Mouse (Mus musculus): Measurements from ENCODE around the gene Pex7.

Gene Pex7

DNA sequence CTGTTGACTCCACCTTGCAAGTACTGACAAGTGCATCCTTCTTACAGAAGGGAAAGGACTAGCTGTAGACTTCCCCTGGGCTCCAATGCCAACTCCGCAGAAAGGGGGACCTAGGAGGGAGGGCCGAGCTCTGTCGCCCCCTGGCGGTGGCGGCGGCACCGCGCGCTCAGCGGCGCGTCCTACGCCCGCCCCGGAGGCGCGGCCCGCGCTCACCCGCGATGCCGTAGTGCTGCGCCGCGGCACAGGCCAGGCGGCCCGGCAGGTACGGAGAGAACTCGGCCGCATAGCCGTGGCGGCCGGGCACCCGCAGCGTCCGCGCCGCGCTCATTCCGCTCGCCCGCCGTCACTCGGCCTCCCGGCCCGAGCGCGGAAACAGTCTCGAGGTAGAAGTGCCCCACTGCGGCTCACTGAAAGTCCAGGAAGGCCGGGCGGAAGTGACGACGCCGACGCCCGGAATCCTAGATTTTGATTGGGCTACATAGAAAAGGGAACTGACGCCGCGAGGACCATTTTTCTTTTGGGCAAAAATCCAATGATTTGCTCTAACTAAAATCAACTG lies at the start of gene Pex7:
TSS of gene Pex7 (minus strand) at position 444 of the 559 bp plus-strand sequence.
- in situ Hi-C loops (cut with MseI, MboI) = no loop called here

DNA sequence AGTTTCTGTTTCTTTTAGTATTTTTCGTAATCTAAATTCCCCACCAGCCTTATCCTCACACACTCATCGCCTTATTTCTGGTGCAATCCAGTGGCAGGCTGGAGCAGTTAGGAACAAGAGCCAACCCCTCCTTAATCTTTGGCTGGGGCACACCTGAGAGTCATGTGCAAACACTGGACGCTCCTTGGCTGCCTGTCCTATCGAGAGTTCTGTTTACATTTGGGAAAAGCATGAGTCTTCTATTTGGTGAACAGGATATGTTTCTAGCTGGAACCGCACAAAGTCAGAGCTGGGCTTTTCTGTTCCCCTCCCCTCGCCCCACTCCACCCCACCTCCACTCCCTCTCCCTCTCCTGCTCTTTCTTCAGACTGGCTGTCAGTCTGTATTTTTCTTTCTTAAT lies 49.3 kb upstream of the Pex7 start:
- in situ Hi-C loops (cut with MseI, MboI) = no loop called here

DNA sequence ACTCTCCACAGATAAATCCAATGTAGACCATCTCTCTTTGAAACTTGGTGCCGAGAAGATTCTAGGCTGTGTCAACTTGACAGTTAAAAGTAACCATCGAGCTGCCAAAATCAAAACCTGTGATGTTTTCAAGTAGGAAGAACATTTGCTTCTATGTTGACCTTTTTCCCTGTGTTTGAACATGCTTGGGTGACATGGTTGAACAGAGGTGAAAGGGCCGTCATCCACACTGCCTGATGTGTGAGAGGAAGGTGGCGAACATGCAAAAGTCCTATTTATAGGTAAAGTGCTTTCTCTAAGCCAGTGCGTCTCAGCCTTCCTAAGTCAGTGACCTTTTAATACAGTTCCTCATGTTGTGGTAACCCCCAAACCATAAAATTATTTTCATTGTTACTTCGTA lies 48.3 kb upstream of the Pex7 start:
- in situ Hi-C loops (cut with MseI, MboI) = no loop called here

DNA sequence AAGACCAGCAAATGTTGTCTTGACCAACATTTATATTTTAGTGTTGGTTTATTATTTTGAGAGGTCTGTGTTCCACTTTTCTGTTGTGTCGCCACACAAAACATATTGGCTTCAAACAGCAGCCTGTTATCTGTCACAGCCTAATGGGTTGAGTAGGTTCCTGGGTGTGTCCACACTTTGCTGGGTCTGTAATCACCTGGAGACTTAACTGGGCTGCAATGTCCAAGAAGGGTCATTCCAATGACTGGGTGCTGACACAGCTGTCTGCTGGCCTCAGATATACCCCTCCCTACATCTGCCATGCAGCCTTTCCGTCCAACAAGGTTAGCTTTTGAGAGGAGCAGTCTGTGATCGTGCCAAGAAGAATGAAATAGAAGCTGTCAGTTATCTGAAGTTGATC lies 47.1 kb upstream of the Pex7 start:
- in situ Hi-C loops (cut with MseI, MboI) = no loop called here

DNA sequence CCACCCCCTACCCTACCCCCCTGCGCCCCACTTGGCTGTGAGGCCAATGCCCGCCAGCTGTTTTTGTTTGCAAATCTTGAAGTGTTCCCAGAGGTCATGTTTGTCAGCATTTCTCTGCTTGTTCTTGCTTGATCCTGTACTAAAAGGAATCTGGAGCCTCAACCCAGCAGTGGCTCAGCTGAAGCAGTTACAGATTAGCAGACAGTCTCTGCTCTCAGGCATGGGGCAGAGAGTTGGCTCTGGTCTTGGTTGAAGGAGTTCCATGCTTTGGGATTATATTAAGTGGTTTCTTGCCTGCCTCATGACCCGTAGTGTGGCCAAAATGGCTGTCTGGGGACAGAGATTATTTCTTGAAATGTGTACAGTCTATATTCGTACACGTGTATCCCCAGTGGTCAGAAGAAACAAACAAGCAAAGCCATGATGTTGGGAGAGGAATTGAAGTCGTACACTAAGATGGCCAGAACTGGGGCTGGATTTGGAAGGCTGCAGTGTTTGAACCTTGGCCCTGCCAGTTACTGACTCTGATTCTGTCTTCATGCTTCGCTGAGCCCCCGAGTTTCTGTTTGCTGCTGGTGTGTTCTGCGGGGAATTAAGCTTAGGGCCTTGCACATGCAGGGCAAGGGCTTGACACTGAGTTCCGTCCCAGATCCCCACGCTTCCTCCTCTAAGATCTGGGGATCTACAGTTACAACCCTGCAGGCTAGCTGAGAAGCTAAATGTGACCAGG lies 45.7 kb upstream of the Pex7 start:
- in situ Hi-C loops (cut with MseI, MboI) = no loop called here

DNA sequence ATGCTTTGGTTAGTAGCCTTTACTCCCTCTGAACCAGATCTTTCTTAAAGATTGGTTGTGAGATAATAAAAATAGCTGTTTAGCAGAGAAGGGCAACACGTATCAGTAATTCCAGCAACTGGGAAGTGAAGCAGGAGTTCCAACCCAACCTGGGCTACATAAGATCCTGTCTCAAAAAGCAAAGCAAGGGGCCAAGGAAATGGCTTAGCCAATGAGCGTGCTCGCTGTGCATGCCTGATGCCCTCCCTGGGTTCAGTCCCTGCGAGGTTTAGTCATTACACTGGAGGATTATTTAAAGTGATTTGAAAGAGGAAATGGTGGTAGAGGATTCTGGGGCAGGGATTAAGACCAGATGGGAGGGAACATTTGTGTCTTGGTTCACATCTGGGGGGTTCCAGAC lies 41.6 kb upstream of the Pex7 start:
- in situ Hi-C loops (cut with MseI, MboI) = loop anchor here in 1 of 2 experiments (25.0 kb wide), 1 partner anchor 113 kb away; no protein-coding TSS in a partner anchor

DNA sequence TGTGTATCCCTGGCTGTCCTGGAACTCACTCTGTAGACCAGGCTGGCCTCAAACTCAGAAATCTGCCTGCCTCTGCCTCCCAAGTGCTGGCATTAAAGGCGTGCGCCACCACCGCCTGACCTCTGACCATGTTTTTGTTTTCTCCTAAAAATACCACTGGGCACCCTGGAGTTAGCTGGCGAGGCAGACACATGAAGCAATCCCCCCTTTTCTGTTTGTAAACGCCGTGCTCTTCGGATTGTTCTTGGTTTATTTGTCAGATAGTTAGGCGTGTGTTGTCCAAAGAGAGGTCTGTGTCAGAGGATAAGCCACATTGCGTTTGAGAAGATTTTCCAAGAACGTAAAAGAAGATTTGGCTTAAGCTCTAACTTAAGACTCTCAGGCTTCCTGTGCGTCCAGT lies 40.9 kb upstream of the Pex7 start:
- in situ Hi-C loops (cut with MseI, MboI) = loop anchor here in 1 of 2 experiments (25.0 kb wide), 1 partner anchor 114 kb away; no protein-coding TSS in a partner anchor

DNA sequence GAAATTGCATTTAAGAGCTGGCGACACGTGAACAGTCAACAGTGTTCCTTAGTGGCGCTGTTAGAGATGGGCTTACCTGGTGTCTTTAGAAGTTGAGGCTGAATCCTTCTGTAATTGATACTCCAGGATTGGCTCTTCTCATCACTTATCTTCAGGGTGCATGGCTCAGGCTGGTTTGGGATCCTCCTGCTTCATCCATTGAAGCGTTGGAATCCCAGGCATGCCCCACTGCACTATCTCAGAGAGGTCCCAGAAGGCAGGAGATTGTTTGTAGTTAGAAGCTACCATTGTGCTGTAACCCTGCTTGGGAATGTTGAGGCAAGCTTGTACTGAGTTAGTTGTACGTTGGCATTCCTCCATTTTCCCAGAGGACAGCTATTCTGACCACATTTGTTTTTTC lies 40.4 kb upstream of the Pex7 start:
- in situ Hi-C loops (cut with MseI, MboI) = loop anchor here in 1 of 2 experiments (25.0 kb wide), 1 partner anchor 114 kb away; no protein-coding TSS in a partner anchor

DNA sequence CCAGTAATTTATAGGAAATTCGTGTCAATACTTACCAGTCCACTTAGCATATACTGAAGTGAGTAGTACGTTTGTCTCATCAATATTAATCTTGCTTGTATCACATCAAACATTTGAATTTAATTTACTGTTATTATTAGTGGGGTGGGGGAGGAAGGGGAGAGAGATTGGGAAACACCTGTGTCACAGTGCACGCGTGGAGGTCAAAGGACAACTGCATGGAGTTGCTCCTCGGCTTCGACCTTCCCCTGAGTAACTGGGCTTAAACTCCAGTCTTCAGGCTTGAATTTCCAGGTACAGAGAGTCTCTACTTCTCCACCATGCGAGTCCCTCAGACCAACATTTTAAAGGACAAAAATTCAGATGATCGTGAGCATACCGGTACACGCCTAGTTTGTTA lies 40.0 kb upstream of the Pex7 start:
- in situ Hi-C loops (cut with MseI, MboI) = loop anchor here in 1 of 2 experiments (25.0 kb wide), 1 partner anchor 115 kb away; no protein-coding TSS in a partner anchor

DNA sequence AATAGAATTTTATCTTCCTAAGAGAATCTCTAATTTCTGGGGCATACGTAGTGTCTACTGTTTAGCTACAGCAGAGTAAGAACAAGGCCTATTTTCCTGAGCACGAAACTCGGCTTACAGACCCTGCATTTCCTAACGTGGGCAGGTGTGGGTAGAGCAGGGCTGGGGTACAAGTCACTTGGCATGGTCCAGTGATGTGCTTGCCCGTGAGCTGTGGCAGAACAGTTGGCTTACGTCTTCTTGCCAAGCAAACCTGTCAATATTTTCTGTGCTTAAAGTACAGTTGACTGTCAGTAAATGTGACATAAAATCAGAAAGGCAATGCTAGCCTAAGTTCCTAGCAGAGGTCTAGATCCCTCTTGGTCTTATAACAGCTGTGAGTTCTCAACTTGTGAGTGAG lies 39.2 kb upstream of the Pex7 start:
- in situ Hi-C loops (cut with MseI, MboI) = loop anchor here in 1 of 2 experiments (25.0 kb wide), 1 partner anchor 116 kb away; no protein-coding TSS in a partner anchor

DNA sequence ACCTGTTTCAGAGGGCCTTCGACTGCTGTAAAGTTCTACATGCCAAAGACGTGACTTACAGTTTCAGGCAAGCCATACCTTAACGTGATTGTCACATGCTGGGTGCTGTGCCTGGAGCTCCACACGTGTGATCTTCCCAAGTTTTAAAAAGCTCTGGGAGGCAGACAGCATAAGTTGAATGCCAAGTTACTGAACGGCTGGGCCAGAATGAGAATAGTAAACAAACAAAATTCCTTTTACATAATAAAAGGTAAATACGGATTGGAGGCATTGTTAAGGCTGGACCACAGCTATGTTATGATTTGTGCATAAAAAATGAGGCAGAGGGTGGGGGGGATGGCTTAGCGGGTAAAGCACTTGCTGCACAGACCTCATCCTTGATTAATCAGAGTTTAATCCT lies 38.2 kb upstream of the Pex7 start:
- in situ Hi-C loops (cut with MseI, MboI) = loop anchor here in 1 of 2 experiments (25.0 kb wide), 1 partner anchor 117 kb away; no protein-coding TSS in a partner anchor

DNA sequence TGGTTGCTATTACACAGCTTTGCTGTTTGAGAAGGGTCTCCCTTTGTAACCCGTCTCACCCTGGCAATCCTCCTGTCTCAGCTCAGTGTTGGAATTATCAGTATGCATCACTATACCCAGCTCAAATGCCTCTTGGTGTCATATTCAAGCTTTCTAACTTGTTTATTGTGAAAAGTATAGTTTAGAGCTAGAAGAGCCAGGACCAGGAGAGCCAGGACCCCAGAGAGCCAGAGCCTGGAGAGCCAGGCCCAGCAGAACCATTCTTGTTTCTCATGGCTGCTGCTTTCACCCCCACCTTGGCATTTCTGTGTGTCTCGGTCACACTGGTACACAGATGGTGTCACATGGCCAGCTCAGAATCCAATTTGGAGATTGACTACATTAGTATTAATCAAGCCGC lies 35.1 kb upstream of the Pex7 start:
- in situ Hi-C loops (cut with MseI, MboI) = loop anchor here in 1 of 2 experiments (25.0 kb wide), 1 partner anchor 120 kb away; no protein-coding TSS in a partner anchor

DNA sequence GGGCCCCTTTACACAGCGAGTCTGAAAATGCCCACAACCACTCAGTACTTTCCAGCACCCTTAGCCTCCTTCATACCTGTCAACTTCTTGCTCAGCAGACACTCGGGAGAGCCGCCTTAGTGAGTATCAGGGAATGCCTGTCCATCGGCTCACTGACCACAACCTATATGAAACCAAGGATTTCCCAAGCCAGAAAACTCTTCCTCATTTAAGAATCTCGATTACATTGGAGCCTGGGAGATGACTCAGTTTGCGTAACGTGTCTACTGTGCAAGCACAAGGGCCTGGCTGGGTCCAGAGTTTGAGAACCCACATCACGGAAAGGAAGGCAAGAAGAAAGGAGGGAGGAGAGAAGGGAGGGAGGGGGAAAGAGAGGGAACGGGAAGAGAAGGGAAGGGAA lies 34.4 kb upstream of the Pex7 start:
- in situ Hi-C loops (cut with MseI, MboI) = loop anchor here in 1 of 2 experiments (25.0 kb wide), 1 partner anchor 120 kb away; no protein-coding TSS in a partner anchor

DNA sequence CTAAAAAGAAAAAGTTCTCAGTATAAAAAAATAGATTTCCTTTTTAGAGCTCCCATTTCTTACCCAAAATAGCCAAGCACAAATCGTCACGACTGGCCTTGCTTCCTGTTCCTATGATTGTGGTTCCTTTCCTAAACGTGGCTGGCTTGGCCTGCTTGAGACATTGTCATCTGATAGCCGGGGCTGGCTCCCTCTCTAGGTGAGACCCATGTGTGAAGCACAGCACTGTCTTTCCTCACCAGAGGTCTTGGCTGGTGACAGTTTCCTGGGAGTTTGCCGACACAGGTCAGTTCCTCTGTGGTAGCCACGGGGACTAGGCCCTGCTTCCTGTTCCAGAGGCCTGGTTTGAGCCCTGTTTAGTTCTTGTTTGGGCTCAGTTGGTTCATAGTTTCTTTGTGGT lies 33.6 kb upstream of the Pex7 start:
- in situ Hi-C loops (cut with MseI, MboI) = loop anchor here in 1 of 2 experiments (25.0 kb wide), 1 partner anchor 121 kb away; no protein-coding TSS in a partner anchor

DNA sequence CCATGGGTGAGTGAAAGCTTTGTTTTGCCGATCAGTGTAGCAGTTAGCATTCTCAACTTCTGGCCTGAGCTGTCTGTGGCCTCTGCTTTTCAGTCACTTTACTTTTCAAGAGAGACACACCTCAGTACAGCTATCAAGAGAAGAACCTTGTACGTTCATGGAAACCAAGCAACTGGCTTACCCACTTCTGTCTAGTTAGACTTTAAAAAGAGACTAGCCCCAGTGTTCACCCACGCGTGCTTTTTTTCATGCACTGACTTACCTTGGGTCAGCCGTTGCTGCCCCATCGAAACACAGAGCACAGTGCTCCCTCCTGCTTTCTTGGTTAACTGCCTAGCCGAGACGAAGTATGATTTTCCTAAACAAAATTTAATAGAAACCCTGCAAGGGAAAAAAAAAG lies 33.1 kb upstream of the Pex7 start:
- in situ Hi-C loops (cut with MseI, MboI) = loop anchor here in 1 of 2 experiments (25.0 kb wide), 1 partner anchor 122 kb away; no protein-coding TSS in a partner anchor

DNA sequence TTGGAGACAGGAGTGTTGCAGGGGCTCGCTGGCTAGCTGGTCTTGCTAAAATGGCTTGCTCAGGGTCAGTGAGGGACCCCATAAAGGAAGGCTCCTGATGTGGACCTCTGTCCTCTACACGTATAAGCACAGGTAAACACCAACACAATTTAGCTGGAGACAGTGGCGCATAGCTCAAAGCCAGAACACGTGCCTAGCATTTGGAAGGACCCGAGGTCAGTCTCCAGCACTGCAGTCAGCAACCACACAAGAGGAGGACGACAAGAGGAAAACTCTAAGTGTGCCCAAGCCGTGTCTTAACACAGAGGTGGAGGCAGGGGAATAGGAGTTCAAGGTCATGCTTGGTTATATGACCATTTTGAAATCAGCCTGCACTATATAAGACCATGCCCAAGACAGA lies 32.6 kb upstream of the Pex7 start:
- in situ Hi-C loops (cut with MseI, MboI) = loop anchor here in 1 of 2 experiments (25.0 kb wide), 1 partner anchor 122 kb away; no protein-coding TSS in a partner anchor

DNA sequence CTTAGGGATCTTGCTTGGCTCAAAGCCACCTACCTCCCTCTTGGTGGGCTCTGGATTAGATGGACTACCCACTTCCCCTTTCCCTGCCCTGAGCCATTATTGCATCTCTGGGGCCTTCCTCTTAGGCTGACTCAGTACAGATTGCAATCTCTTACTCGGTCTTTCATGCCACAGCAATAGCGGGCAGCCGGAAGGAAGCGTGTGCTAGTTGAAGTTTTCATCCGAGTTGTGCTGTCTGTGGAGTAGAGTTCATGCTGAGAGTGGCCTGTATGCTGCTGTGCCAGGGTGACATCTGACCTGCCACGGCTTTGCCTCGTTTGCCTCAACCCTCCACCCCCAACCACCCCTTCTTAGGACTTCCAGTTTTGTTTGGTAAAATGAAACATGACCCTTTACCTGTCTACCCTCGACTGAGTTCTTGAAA lies 31.8 kb upstream of the Pex7 start:
- in situ Hi-C loops (cut with MseI, MboI) = loop anchor here (10.0 to 25.0 kb wide), 2 partner anchors 123 to 136 kb away; no protein-coding TSS in a partner anchor

DNA sequence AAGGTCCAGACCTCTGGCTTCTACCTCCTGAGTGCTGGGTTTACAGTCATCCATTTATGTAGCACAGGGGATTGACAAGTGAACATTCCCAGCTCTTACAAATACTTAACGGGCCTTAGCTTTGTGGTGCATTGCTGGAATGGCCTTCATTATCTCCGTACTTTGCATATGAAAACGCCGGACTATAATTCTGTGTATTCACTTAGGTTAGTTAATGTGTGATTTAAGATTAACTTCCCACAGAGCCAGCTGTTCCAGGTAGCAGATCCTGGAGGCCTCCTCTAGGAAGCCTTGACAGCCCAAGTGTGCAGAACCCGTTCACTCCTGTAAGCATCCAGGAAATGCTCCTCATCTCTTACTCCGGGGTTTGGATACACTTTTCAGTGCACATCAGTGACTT lies 31.2 kb upstream of the Pex7 start:
- in situ Hi-C loops (cut with MseI, MboI) = loop anchor here (10.0 to 25.0 kb wide), 2 partner anchors 124 to 136 kb away; no protein-coding TSS in a partner anchor

DNA sequence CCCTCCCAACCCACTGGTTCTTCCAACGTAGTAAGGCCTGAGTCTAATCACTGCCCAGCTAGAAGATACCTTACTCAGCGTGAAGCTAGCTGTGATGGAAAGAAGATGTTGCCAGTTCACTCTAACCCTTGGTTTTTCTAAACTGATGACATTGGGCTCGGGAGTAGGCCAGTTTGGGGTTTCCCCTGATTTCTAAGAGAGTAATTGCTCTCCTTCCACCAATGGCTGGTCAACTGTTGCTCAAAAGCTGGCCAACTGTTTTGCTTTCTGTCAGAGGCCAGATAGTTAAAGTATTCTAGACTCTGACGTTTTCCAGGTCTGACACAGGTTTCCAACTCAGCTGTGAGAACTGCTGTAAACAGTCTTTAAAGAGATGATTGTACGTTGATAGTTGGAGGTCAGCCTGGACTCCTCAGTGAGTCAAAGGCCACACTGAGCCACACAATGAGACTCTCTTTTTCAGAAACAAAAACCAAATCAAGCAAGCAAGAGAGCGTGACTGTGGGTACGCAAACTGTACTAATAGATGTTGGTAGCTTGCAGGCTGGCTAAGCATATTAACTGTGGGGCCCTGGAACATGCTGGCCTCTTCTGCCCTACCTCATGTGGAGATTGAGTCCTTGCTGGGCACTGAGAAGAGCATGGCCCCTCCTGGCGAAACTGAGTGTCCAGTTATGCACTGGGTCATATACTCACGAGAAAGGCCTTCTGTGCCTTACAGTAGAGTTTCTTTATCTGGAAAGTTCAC lies 29.6 kb upstream of the Pex7 start:
- in situ Hi-C loops (cut with MseI, MboI) = loop anchor here (10.0 to 25.0 kb wide), 2 partner anchors 125 to 138 kb away; no protein-coding TSS in a partner anchor

DNA sequence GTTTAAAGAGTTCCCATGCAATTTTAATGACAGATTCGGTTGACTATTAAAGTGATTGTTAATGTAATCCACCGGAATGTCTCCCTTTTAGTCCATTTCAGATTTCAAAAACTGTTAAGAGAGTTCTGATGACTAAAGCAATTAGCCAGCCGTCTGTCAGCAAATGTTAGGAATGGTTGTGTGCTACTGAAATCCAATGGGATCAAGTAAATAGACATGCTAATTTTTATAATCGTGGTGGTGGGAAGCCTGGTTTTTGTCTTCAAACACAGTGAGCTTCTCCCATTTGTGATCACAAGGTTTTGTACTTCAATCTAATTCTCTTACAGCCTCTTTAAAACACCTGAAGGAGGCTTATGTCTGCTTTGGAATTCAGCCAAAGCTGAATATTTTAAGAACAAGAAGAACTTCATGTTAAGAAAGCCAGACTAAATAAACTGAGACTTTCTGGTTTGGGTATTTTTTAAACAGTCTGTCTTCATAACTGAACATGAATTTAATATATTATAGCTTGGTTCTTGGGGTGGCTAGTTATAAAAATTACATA lies 28.4 kb upstream of the Pex7 start:
- in situ Hi-C loops (cut with MseI, MboI) = loop anchor here (10.0 to 25.0 kb wide), 2 partner anchors 126 to 139 kb away; no protein-coding TSS in a partner anchor

DNA sequence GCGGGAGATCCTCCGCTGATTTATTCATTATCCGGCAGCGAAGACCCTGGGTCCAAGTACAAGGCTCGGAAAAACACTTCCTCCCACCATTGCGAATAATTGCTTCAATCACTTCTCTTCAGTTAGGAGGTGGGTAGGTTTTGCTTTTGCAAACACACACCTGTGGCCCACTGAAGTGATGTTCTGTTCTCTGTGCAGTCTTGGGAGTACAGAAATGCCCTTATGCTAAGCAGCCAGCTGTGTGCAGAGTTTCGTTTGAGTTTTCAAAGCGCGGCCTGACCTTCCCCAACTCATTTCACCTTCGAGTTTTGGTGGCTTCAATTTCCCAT lies 27.8 kb upstream of the Pex7 start:
- in situ Hi-C loops (cut with MseI, MboI) = loop anchor here (10.0 to 25.0 kb wide), 2 partner anchors 127 to 140 kb away; no protein-coding TSS in a partner anchor

Measured in mouse trophoblast stem cell (cell line).